Mouse (Mus musculus): ENCODE data around the gene Mical3.

- TF ChIP-seq POLR2A (IDR thresholded peaks at IDR 0.05; ENCODE audit: extremely low read depth, insufficient read depth, low read length): no peak
- no peak for TF ChIP-seq CTCF (IDR thresholded peaks at IDR 0.05; ENCODE audit: extremely low read depth, insufficient read depth, low read length)
Measured at GRCm38 (mm10) chr6:121081288-121082093, 49.3 kb downstream of the Mical3 start.

All from cortical plate, adult 2 months (tissue).